Comparison of ENCODE assay signal across 22 mouse cellular contexts in the genomic region with DNA sequence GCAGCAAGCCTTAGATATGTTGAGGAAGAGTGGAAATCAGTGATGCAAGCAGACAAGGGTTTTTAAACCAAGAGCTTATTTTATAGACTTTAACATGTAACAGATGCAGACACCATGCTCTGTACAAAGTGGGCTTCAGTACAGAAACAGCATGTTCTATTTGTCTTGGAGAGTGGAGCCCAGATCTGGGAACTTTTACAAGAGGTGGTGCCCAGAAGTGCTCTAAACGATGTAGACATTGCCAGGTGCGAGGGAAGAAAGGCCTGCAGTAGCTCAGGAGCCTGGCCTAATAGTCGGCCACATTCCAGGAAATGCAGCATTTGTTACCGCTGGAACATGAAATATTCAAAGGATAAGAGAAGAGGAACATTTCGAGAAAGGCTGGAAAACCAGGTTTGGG. TPM values are rescaled to one million over a fixed set of nuclear protein-coding genes. Genes with fewer than 3 reads are reported as not detected.
A peak's percentile ranks its signal among the peaks of the same experiment; 100 is the strongest.
DNase-seq lines count a peak whose midpoint lies in the region; ATAC-seq and TF ChIP-seq lines count a peak whose summit lies in the region.
"Had no signal": no experiment of that assay in that cellular context is flagged by ENCODE, and none has a peak within 500 bp of the region (broad histone marks: within the 10 kb centered on the region; RNA-seq: fewer than 3 reads in every experiment).

No protein-coding gene starts in this region.

- H3K9me3 ChIP-seq in limb, embryonic 13.5 days, result no peaks in the 10 kb centered on the region
- H3K9me3 ChIP-seq: forebrain, embryonic 12.5 days; G1E; hindbrain, embryonic 13.5 days had no signal

- no peaks in the 10 kb centered on the region for H3K36me3 ChIP-seq in limb, embryonic 13.5 days
- H3K36me3 ChIP-seq: forebrain, embryonic 12.5 days; hindbrain, embryonic 13.5 days had no signal

- H3K4me1 ChIP-seq in limb, embryonic 13.5 days, result peaks cover 21% of the 10 kb centered on the region

- H3K4me3 ChIP-seq in layer of hippocampus, adult 2 months, result no peak overlapping the region
- H3K4me3 ChIP-seq in limb, embryonic 13.5 days, result no peak overlapping the region
- H3K4me3 ChIP-seq: forebrain, embryonic 12.5 days; heart, adult 2 months; hindbrain, embryonic 13.5 days had no signal

- H3K9ac ChIP-seq in limb, embryonic 13.5 days, result no peak overlapping the region
- H3K9ac ChIP-seq: forebrain, embryonic 12.5 days; hindbrain, embryonic 13.5 days had no signal

- peak; percentile 72; the same call in 1 of the 2 replicates for ATAC-seq in limb, embryonic 13.5 days (ENCODE audit: low FRiP score, low read depth)
- no peak for ATAC-seq in granulocyte monocyte progenitor cell, adult 5-6 weeks (replicated peaks; ENCODE audit: poor library complexity, severe bottlenecking)
- ATAC-seq: CD4-positive, CD25-positive, alpha-beta regulatory T cell, adult 4 months; forebrain, embryonic 16.5 days; hindbrain, postnatal 0 days had no signal

- H3K4me2 ChIP-seq in limb, embryonic 13.5 days (replicated peaks), result peak overlapping the region; percentile 7; the same call in 1 of the 2 replicates
- H3K4me2 ChIP-seq: forebrain, embryonic 12.5 days; heart, embryonic 11.5 days; hindbrain, embryonic 13.5 days had no signal

- peak overlapping the region; percentile 24; the same call in 1 of the 2 replicates for H3K27ac ChIP-seq in layer of hippocampus, adult 2 months
- no peak overlapping the region for H3K27ac ChIP-seq in limb, embryonic 13.5 days
- H3K27ac ChIP-seq: forebrain, embryonic 12.5 days; heart, adult 2 months; hindbrain, embryonic 13.5 days; hindbrain, postnatal 0 days had no signal

- no peak for DNase-seq in layer of hippocampus, adult 2 months (ENCODE audit: low spot score in 2 of 2)
- no peak for DNase-seq in layer of hippocampus, postnatal 25 days (ENCODE audit: extremely low spot score in 1 of 2, low spot score in 1 of 2)
- DNase-seq in forelimb bud, embryonic 11.5 days (ENCODE audit: low read depth, low spot score), result peak; percentile 54
- DNase-seq in B cell, adult 2 months, result no peak
- DNase-seq in thymus, postnatal 0 days (ENCODE audit: low spot score), result no peak
- DNase-seq: adrenal gland, adult 8-10 months; adrenal gland, postnatal 36 days; cerebellum, adult 11 months; cerebellum, adult 8-10 months; cerebellum, postnatal 14 days; gastrocnemius, postnatal 36 days; heart, adult 2 months; kidney, adult 18-20 months had no signal

- WGBS in limb, embryonic 13.5 days, result 21% methylated on average over 5 of the region's 5 CpGs

- TF ChIP-seq CTCF in layer of hippocampus, adult 2 months (conservative IDR thresholded peaks at IDR 0.05), result no peak

- no peaks in the 10 kb centered on the region for H3K27me3 ChIP-seq in limb, embryonic 13.5 days
- H3K27me3 ChIP-seq: forebrain, embryonic 12.5 days; hindbrain, embryonic 13.5 days had no signal

RNA-seq across cellular contexts. Expression of gene Trmt5, which starts 40.8 kb away (rescaled TPM):
- total RNA-seq in layer of hippocampus, adult 2 months (2021), result 10 to 100 TPM in 1 of 2 experiments, 1 to 10 TPM in 1; 9.7 to 13.0 TPM
- 10 to 100 TPM in 1 of 2 experiments, 1 to 10 TPM in 1; 10.0 to 11.4 TPM for total RNA-seq in layer of hippocampus, postnatal 25 days (2021)
- polyA plus RNA-seq in limb, embryonic 13.5 days (2015; fragmentation: Nextera tagmentation; extraction: Ambion mirVana), result 17.2 and 20.1 TPM in 2 replicates
- total RNA-seq in granulocyte monocyte progenitor cell, adult 5-6 weeks (2014; fragmentation: Nextera tagmentation), result 28.0 and 29.2 TPM in 2 replicates
- 29.9 and 33.0 TPM in 2 replicates for total RNA-seq in granulocyte monocyte progenitor cell, adult 5-6 weeks (2017)
- polyA plus RNA-seq in thymus, postnatal 0 days (2015; fragmentation: Nextera tagmentation; extraction: Ambion mirVana), result 19.5 and 20.9 TPM in 2 replicates

RNA-seq across cellular contexts. Expression of gene Slc38a6, which starts 40.9 kb away (rescaled TPM):
- total RNA-seq in layer of hippocampus, adult 2 months (2021), result 10 to 100 TPM; 14.2 to 18.2 TPM
- 10 to 100 TPM in 1 of 2 experiments, 1 to 10 TPM in 1; 9.9 to 16.7 TPM for total RNA-seq in layer of hippocampus, postnatal 25 days (2021)
- polyA plus RNA-seq in limb, embryonic 13.5 days (2015; fragmentation: Nextera tagmentation; extraction: Ambion mirVana), result 11.0 and 14.1 TPM in 2 replicates
- total RNA-seq in granulocyte monocyte progenitor cell, adult 5-6 weeks (2014; fragmentation: Nextera tagmentation), result 10.8 and 14.5 TPM in 2 replicates
- 2.8 and 3.1 TPM in 2 replicates for total RNA-seq in granulocyte monocyte progenitor cell, adult 5-6 weeks (2017)
- 5.7 and 9.3 TPM in 2 replicates for polyA plus RNA-seq in thymus, postnatal 0 days (2015; fragmentation: Nextera tagmentation; extraction: Ambion mirVana)
